Mouse (Mus musculus): ENCODE results near the gene Gm8108. TPM values are rescaled to one million over a fixed set of nuclear protein-coding genes. Genes with fewer than 3 reads are reported as not detected.

Gene Gm8108
- total RNA-seq (2023) = not detected

GRCm38 (mm10) chr14:4110426-4110825 lies at the start of gene Gm8108:
TSS of gene Gm8108 (plus strand) at chr14:4110526.

GRCm38 (mm10) chr14:4083820-4084219 lies 26.5 kb upstream of the Gm8108 start, which contains the start of gene Gm3115:
TSS of gene Gm3115 (plus strand) at chr14:4084120.

GRCm38 (mm10) chr14:4164730-4165129 lies 54.4 kb downstream of the Gm8108 start, which contains the start of gene Gm3127:
TSS of gene Gm3127 (plus strand) at chr14:4165030.

Other genes with a start within 250 kb of the Gm8108 start
- gene Gm2916, start 226.4 kb upstream of the Gm8108 start, total RNA-seq (2023) = not detected
- not detected for gene Gm3029, start 178.8 kb upstream of the Gm8108 start, total RNA-seq (2023)
- gene Gm3095, start 147.0 kb upstream of the Gm8108 start, total RNA-seq (2023) = not detected
- not detected for gene Gm3099, start 112.1 kb upstream of the Gm8108 start, total RNA-seq (2023)
- gene Gm5796, start 86.6 kb upstream of the Gm8108 start, total RNA-seq (2023) = not detected
- gene Gm3115, start 26.4 kb upstream of the Gm8108 start, total RNA-seq (2023) = not detected
- not detected for gene Gm3127, start 54.5 kb downstream of the Gm8108 start, total RNA-seq (2023)
- not detected for gene Gm2974, start 72.0 kb downstream of the Gm8108 start, total RNA-seq (2023)
- gene Gm3138, start 139.1 kb downstream of the Gm8108 start, total RNA-seq (2023) = not detected
- not detected for gene Gm3149, start 206.8 kb downstream of the Gm8108 start, total RNA-seq (2023)
- gene 2610042L04Rik, start 224.2 kb downstream of the Gm8108 start, total RNA-seq (2023) = not detected

Measured in CD8-positive naive resting alpha-beta T cell, adult 57 days (primary cell).